Mouse (Mus musculus): ENCODE data around the gene Rnf215. TPM values are rescaled to one million over a fixed set of nuclear protein-coding genes. Genes with fewer than 3 reads are reported as not detected.
A peak's percentile ranks its signal among the peaks of the same experiment; 100 is the strongest.
"Not testable (repeated sequence)": the region's sequence is repeated elsewhere in the genome, so short reads cannot be mapped to it uniquely, and the experiment has no call there.

Gene Rnf215
- polyA plus RNA-seq, 1 experiment from 2014 or later = 34.8 TPM

- not testable (repeated sequence) for H3K4me1 ChIP-seq (ENCODE audit: control insufficient read depth, insufficient read depth, low read length); H3K27me3 ChIP-seq (replicated peaks; ENCODE audit: control insufficient read depth, insufficient read depth, low read length); H3K36me3 ChIP-seq (ENCODE audit: control insufficient read depth, insufficient read depth, low read length); H3K4me2 ChIP-seq (ENCODE audit: low read depth, low read length); H3K27ac ChIP-seq (replicated peaks; ENCODE audit: low read depth, low read length); H3K9ac ChIP-seq (ENCODE audit: low read depth, low read length); H3K4me3 ChIP-seq (ENCODE audit: low read depth, low read length); ATAC-seq (ENCODE audit: low read depth); DNase-seq (ENCODE audit: low spot score); H3K9me3 ChIP-seq (ENCODE audit: control insufficient read depth, low read length)
- WGBS = 81% methylated on average over 3 of the region's 6 CpGs
Measured at GRCm38 (mm10) chr11:4107901-4108300, 27.1 kb upstream of the Rnf215 start.

DNA sequence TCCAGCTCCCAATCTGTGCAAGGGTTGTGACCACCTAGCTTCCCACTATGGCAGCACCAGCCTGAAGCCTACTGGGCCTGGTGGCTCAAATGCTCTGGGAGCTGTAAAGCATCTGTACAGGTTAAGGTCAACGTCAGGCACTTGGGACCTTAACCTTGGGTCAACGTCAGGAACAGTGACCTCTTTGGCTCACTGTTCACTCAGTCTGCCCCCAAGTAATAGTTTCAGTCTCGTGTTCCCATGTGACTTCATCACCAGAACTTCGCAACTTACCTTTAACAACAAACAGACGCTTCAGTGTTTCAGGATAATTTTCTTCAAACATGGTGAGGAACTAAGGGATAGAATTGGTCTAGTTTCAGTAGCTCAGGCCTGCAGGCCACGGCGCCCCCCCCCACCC, 26.3 kb upstream of the Rnf215 start:
- DNase-seq (ENCODE audit: low spot score) (no peak), ATAC-seq (ENCODE audit: low read depth) (no peak)
- H3K9me3 ChIP-seq (ENCODE audit: control insufficient read depth, low read length) = no peaks in the 10 kb centered on the region
- H3K27me3 ChIP-seq (replicated peaks; ENCODE audit: control insufficient read depth, insufficient read depth, low read length) = no peaks in the 10 kb centered on the region
- H3K27ac ChIP-seq (replicated peaks; ENCODE audit: low read depth, low read length) = no peak overlapping the region
- WGBS = 62% methylated on average over 7 of the region's 7 CpGs
- H3K9ac ChIP-seq (ENCODE audit: low read depth, low read length) = no peak overlapping the region
- no peaks in the 10 kb centered on the region for H3K36me3 ChIP-seq (ENCODE audit: control insufficient read depth, insufficient read depth, low read length)
- no peaks in the 10 kb centered on the region for H3K4me1 ChIP-seq (ENCODE audit: control insufficient read depth, insufficient read depth, low read length)
- no peak overlapping the region for H3K4me2 ChIP-seq (ENCODE audit: low read depth, low read length)
- no peak overlapping the region for H3K4me3 ChIP-seq (ENCODE audit: low read depth, low read length)

GRCm38 (mm10) chr11:4112033-4112432, 23.0 kb upstream of the Rnf215 start:
- Histone ChIP-seq H3K4me3 (ENCODE audit: low read depth, low read length) (no peak overlapping the region), H3K27me3 (replicated peaks; ENCODE audit: control insufficient read depth, insufficient read depth, low read length) (no peaks in the 10 kb centered on the region), H3K9ac (ENCODE audit: low read depth, low read length) (no peak overlapping the region), H3K4me2 (ENCODE audit: low read depth, low read length) (no peak overlapping the region), H3K27ac (replicated peaks; ENCODE audit: low read depth, low read length) (no peak overlapping the region), H3K36me3 (ENCODE audit: control insufficient read depth, insufficient read depth, low read length) (no peaks in the 10 kb centered on the region), H3K9me3 (ENCODE audit: control insufficient read depth, low read length) (no peaks in the 10 kb centered on the region), H3K4me1 (ENCODE audit: control insufficient read depth, insufficient read depth, low read length) (no peaks in the 10 kb centered on the region)
- ATAC-seq (ENCODE audit: low read depth) = no peak
- WGBS = 92% methylated on average over 4 of the region's 4 CpGs
- DNase-seq (ENCODE audit: low spot score) = no peak

DNA sequence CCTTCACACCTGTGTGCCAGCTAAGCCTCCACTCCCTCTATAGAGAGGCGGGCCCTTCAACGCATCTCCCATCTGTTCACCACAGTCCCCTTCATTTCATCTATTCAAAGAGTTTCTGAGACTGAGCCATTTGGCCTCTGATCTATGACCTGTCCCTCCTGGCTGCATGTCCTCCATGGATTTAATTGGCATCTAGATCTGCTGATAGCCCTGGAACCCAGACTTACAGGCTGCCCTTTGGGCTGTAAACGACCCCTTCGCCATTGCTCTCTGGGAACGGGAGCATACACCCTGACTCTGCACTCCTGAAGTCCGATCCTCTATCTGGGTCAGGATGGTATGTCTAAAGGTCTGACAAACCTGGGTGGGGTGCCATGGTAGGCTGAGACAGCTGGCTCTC, 22.1 kb upstream of the Rnf215 start:
- Histone ChIP-seq H3K4me2 (ENCODE audit: low read depth, low read length) (no peak overlapping the region), H3K4me3 (ENCODE audit: low read depth, low read length) (no peak overlapping the region), H3K4me1 (ENCODE audit: control insufficient read depth, insufficient read depth, low read length) (peaks cover 4% of the 10 kb centered on the region), H3K36me3 (ENCODE audit: control insufficient read depth, insufficient read depth, low read length) (no peaks in the 10 kb centered on the region), H3K9me3 (ENCODE audit: control insufficient read depth, low read length) (no peaks in the 10 kb centered on the region), H3K9ac (ENCODE audit: low read depth, low read length) (no peak overlapping the region), H3K27ac (replicated peaks; ENCODE audit: low read depth, low read length) (no peak overlapping the region), H3K27me3 (replicated peaks; ENCODE audit: control insufficient read depth, insufficient read depth, low read length) (peaks cover 6% of the 10 kb centered on the region; the same call in 1 of the 2 replicates)
- 85% methylated on average over 6 of the region's 6 CpGs for WGBS
- DNase-seq (ENCODE audit: low spot score) = no peak
- ATAC-seq (ENCODE audit: low read depth) = peak; percentile 65; the same call in 1 of the 2 replicates

DNA sequence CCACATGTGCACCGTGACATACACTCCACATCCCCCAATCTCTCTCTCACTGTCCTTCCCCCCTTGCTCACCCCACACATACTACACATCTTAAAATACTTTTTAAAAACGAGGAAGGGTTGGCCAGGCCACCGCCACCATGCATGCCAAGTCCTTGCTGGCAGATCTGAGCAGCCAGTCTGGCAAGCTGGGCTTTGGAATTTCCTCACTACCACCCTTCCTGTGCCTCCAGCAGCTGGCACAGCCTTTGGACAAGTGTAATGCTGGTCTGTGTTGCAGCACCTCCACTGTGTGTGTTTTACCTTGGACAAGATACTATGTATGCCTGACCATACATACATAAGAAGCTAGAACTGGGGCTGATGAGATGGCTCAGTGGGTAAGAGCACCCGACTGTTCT, 21.5 kb upstream of the Rnf215 start:
- H3K27me3 ChIP-seq (replicated peaks; ENCODE audit: control insufficient read depth, insufficient read depth, low read length) = peaks cover 8% of the 10 kb centered on the region
- 74% methylated on average over 4 of the region's 4 CpGs for WGBS

DNA sequence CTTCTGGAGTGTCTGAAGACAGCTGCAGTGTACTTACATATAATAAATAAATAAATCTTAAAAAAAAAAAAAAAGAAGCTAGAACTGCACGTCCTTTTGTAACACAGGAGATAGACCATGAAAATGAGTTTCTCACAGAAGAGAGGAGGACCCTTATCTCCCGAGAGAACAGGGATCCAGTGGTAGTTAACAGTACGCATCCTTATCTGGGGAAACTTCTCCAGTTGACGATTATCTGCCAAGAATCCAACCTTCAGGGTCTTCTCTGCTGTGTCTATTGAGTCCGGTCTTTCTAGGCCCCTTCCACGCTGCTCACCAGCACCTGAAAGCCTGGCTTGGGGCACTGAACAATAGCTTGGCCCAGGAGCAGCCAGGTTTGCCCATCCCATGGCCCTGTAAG, 21.0 kb upstream of the Rnf215 start:
- DNase-seq (ENCODE audit: low spot score) (no peak), ATAC-seq (ENCODE audit: low read depth) (no peak)
- no peak overlapping the region for H3K4me3 ChIP-seq (ENCODE audit: low read depth, low read length)
- H3K9me3 ChIP-seq (ENCODE audit: control insufficient read depth, low read length) = no peaks in the 10 kb centered on the region
- peaks cover 10% of the 10 kb centered on the region for H3K27me3 ChIP-seq (replicated peaks; ENCODE audit: control insufficient read depth, insufficient read depth, low read length)
- H3K4me2 ChIP-seq (ENCODE audit: low read depth, low read length) = no peak overlapping the region
- peaks cover 6% of the 10 kb centered on the region for H3K4me1 ChIP-seq (ENCODE audit: control insufficient read depth, insufficient read depth, low read length)
- no peak overlapping the region for H3K27ac ChIP-seq (replicated peaks; ENCODE audit: low read depth, low read length)
- 75% methylated on average over 6 of the region's 6 CpGs for WGBS
- no peak overlapping the region for H3K9ac ChIP-seq (ENCODE audit: low read depth, low read length)
- no peaks in the 10 kb centered on the region for H3K36me3 ChIP-seq (ENCODE audit: control insufficient read depth, insufficient read depth, low read length)

More for the DNA sequence above, 21.5 kb upstream of the Rnf215 start:
- Histone ChIP-seq H3K9me3 (ENCODE audit: control insufficient read depth, low read length) (no peaks in the 10 kb centered on the region), H3K27ac (replicated peaks; ENCODE audit: low read depth, low read length) (no peak overlapping the region), H3K36me3 (ENCODE audit: control insufficient read depth, insufficient read depth, low read length) (no peaks in the 10 kb centered on the region), H3K4me3 (ENCODE audit: low read depth, low read length) (no peak overlapping the region), H3K4me2 (ENCODE audit: low read depth, low read length) (no peak overlapping the region), H3K9ac (ENCODE audit: low read depth, low read length) (no peak overlapping the region), H3K4me1 (ENCODE audit: control insufficient read depth, insufficient read depth, low read length) (peaks cover 6% of the 10 kb centered on the region)
- no peak for DNase-seq (ENCODE audit: low spot score)
- no peak for ATAC-seq (ENCODE audit: low read depth)

DNA sequence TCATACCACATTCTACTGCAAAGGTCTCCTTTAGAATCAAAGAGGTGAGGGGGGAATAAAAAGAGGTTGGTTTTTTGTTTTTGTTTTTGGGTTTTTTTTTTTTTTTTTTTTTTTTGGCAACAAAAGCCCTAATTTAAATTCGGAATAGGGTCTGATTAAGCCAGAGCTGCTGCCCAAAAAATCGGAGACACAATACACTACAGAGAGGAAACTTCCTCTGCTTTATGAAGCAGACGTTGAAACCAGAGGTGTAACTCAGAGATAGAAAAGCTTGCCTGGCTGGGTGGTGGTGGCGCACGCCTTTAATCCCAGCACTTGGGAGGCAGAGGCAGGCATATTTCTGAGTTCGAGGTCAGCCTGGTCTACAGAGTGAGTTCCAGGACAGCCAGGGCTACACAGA, 20.5 kb upstream of the Rnf215 start:
- H3K4me3 ChIP-seq (ENCODE audit: low read depth, low read length); ATAC-seq (ENCODE audit: low read depth); H3K4me1 ChIP-seq (ENCODE audit: control insufficient read depth, insufficient read depth, low read length); H3K27ac ChIP-seq (replicated peaks; ENCODE audit: low read depth, low read length); H3K9ac ChIP-seq (ENCODE audit: low read depth, low read length); H3K36me3 ChIP-seq (ENCODE audit: control insufficient read depth, insufficient read depth, low read length); H3K9me3 ChIP-seq (ENCODE audit: control insufficient read depth, low read length); DNase-seq (ENCODE audit: low spot score); H3K4me2 ChIP-seq (ENCODE audit: low read depth, low read length): not testable (repeated sequence)
- peaks cover 13% of the 10 kb centered on the region for H3K27me3 ChIP-seq (replicated peaks; ENCODE audit: control insufficient read depth, insufficient read depth, low read length)
- 76% methylated on average over 6 of the region's 6 CpGs for WGBS

DNA sequence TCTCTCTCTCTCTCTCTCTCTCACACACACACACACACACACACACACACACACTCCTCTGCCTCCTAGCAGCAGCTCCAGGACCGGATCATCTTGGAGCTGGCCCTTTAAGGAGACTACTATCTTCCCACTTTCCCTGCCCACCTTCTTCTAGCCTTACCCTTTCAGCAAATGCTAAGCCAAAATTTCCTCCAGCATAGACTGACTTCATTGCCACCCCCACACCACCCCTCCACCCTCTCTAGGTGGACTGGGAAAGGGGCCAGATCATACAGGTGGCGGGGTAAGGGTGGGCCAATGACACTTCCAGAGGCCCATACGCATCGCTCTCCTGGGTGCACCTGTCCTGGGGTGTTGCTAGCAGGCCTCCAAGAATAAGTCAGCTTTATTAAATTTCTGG, 19.6 kb upstream of the Rnf215 start:
- WGBS = 84% methylated on average over 4 of the region's 4 CpGs
- peaks cover 6% of the 10 kb centered on the region for H3K4me1 ChIP-seq (ENCODE audit: control insufficient read depth, insufficient read depth, low read length)

DNA sequence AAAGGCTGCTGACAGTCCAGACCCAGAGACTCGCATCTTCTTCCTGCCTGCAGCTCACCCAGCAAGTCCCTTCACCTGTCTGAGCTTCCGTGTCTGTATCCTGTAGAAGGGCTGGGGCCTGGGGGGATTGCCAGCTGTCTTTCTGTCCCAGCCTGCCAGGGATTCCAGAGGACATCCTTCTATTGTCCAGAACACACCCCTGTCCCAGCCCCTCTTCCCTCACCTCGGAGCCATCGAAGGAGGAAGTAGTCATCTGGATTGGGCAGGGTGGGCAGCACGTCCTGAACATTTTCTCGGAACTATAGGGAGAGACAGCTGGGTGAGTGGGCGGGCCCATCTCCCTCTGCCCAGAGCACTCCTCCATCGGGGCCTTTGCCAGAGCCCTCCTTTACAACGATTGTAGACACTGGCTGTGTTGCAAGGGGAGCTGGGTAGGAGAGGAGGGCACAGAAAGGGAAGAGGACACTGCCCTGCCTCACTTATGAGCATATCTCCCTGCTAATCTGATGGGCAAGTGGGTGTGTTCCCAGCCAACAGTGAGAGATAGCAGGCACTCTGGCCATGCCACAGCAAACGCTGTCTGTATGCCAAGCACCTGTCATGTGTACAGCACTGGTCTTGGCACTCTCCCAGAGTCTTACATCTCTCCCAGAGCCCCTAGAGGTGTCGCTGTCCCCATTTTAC, 18.4 kb upstream of the Rnf215 start:
- no peak overlapping the region; the same call in 1 of the 2 replicates for H3K4me2 ChIP-seq (ENCODE audit: low read depth, low read length)
- no peak for ATAC-seq (ENCODE audit: low read depth)

More for the DNA sequence above, 19.6 kb upstream of the Rnf215 start:
- H3K9me3 ChIP-seq (ENCODE audit: control insufficient read depth, low read length) = no peaks in the 10 kb centered on the region
- no peaks in the 10 kb centered on the region for H3K36me3 ChIP-seq (ENCODE audit: control insufficient read depth, insufficient read depth, low read length)
- peaks cover 13% of the 10 kb centered on the region for H3K27me3 ChIP-seq (replicated peaks; ENCODE audit: control insufficient read depth, insufficient read depth, low read length)
- H3K9ac ChIP-seq (ENCODE audit: low read depth, low read length) = no peak overlapping the region
- DNase-seq (ENCODE audit: low spot score) (no peak), ATAC-seq (ENCODE audit: low read depth) (no peak)
- H3K4me2 ChIP-seq (ENCODE audit: low read depth, low read length) = no peak overlapping the region
- H3K4me3 ChIP-seq (ENCODE audit: low read depth, low read length) = no peak overlapping the region
- no peak overlapping the region for H3K27ac ChIP-seq (replicated peaks; ENCODE audit: low read depth, low read length)

More for the DNA sequence above, 18.4 kb upstream of the Rnf215 start:
- DNase-seq (ENCODE audit: low spot score) = no peak
- Histone ChIP-seq H3K9ac (ENCODE audit: low read depth, low read length) (no peak overlapping the region), H3K27ac (replicated peaks; ENCODE audit: low read depth, low read length) (no peak overlapping the region), H3K4me1 (ENCODE audit: control insufficient read depth, insufficient read depth, low read length) (peaks cover 6% of the 10 kb centered on the region), H3K36me3 (ENCODE audit: control insufficient read depth, insufficient read depth, low read length) (no peaks in the 10 kb centered on the region), H3K27me3 (replicated peaks; ENCODE audit: control insufficient read depth, insufficient read depth, low read length) (peaks cover 13% of the 10 kb centered on the region), H3K9me3 (ENCODE audit: control insufficient read depth, low read length) (no peaks in the 10 kb centered on the region), H3K4me3 (ENCODE audit: low read depth, low read length) (no peak overlapping the region)
- WGBS = 46% methylated on average over 11 of the region's 11 CpGs
